Mouse (Mus musculus): Measurements from ENCODE around the gene Kifc3.

Kifc3 gene

DNA sequence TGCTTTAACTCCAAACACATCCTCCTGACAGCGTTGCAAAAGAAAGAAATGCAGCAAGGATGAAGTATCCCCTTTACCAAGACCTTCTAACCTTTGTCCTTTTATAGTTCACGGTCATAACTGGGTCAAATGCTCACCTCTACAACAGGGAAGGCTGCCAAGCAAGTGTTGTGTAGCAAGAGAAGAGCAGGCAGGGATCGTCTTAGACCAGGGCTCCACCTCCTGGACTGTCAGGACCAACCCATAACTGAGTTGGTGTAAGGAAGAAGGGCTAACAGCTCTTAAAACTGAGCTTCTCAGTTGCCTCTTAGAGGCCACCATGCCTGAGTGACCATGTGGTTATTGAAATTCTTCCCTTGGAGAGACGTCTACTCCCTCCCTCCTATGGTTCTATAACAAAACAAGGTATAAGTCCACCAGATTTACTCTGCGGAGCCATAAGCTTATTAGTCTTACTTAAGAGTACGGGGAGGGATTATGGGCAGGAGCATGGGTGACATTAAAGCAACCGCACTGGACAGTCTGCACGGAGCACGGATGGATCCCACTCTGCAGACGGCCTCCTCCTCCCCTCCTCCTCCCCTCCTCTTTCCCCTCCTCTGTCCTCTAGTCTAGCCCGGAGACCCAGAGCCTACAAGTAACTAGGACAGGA is 13.2 kb upstream of the Kifc3 start:
- ChIA-PET POLR2A (interaction anchor here in 2 of 4 experiments (0.6 to 1.3 kb wide), 3 partner anchors 9 to 105 kb away, joined by 3 to 4 read pairs (median 3); no protein-coding TSS in a partner anchor), CTCF (interaction anchor here (0.8 to 1.6 kb wide), 7 partner anchors 12 to 269 kb away, joined by 3 to 5 read pairs (median 3); no protein-coding TSS in a partner anchor)

DNA sequence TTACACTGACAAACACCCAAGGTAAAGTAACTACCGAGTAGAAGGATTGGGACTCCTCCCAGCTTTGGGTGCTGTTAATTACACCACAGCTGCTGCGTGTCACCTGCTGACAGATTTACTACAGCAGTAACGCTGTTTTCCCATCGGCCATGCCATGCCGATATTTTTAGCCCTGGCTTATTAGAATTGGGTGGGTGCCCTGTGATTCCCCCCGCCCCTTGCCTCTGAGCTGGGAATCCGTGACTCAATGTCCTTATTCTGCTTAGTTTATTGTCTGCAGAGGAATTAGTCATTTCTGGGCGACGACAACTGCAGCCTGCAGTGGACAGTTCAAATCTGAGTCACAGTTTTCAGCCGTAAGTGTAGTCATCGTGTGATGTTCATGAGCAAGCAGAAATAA is 7.3 kb upstream of the Kifc3 start:
- ChIA-PET CTCF (interaction anchor here in 3 of 4 experiments (0.7 to 1.0 kb wide), 3 partner anchors 68 to 243 kb away, joined by 3 to 5 read pairs (median 3); no protein-coding TSS in a partner anchor), POLR2A (no interaction called here)

- ChIA-PET CTCF (interaction anchor here in 3 of 4 experiments (0.6 to 1.5 kb wide), 4 partner anchors 92 to 271 kb away, joined by 3 to 9 read pairs (median 4); no protein-coding TSS in a partner anchor), POLR2A (no interaction called here)
Measured at GRCm38 (mm10) chr8:95205946-95206345, 3.3 kb upstream of the Kifc3 start.

DNA sequence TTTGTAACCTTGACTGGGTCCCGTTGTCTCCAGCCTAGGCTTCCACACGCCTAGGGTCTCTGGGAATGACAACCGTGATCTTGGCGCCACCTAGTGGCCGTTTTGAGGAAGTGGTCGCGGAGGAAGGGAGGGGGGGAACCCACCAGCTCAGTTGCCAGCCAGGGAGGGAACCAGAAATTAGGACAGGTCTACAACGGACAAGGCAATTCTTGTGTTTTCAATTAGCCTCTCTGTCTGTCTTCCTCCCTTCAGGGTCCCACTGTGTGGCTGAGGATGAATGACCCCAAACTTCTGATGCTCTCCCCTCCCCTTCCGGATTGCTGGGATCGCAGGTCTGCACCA is 1.4 kb upstream of the Kifc3 start:
- ChIA-PET POLR2A (interaction anchor here (0.5 to 1.5 kb wide), 7 partner anchors 98 to 249 kb away, joined by 3 to 5 read pairs (median 4); partner anchors contain the start of gene Katnb1 (in 1 of the 4)), CTCF (interaction anchor here (0.6 to 2.4 kb wide), 50 partner anchors 9 to 489 kb away, joined by 3 to 27 read pairs (median 4); partner anchors contain the start of gene Katnb1 (in 1 of the 4))

- POLR2A ChIA-PET: interaction anchor here (0.5 to 1.5 kb wide), 12 partner anchors 8 to 455 kb away, joined by 3 to 5 read pairs (median 4); partner anchors contain the start of genes Katnb1 (in 1 of the 4), Usb1 (in 1 of the 4) and Zfp319 (in 1 of the 4)
- CTCF ChIA-PET: interaction anchor here (0.6 to 2.4 kb wide), 66 partner anchors 9 to 1053 kb away, joined by 3 to 27 read pairs (median 4); partner anchors contain the start of gene Katnb1 (in 1 of the 4)
Measured at GRCm38 (mm10) chr8:95203326-95204038, 870 bp upstream of the Kifc3 start.

GRCm38 (mm10) chr8:95202056-95202570 is 499 bp downstream of the Kifc3 start:
- ChIA-PET CTCF (interaction anchor here (0.6 to 2.4 kb wide), 12 partner anchors 8 to 259 kb away, joined by 3 to 27 read pairs (median 3); no protein-coding TSS in a partner anchor), POLR2A (interaction anchor here in 1 of 4 experiments (1.5 kb wide), 1 partner anchor 130 kb away, joined by 3 read pairs; the partner anchor contains the start of genes Usb1 and Zfp319)

DNA sequence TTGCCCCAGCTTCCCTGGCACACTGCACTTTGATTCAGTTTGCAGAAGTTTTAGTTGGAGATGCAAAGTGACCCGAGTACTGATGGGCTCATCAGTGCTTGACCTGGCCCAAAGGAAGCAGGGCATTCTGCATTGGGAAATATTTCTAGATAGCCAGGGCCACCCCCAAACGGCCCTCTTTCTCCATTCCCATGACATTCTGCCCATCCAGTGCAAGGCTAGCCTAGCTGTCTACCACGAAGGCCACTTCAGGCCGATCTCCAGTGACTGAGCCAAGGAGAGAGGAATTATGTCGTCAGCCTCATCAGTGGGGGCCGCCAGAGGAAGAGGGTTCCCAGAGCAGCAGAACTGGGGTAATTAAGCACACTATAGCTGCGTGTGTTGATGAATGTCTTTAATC is 1.1 kb downstream of the Kifc3 start:
- CTCF ChIA-PET: no interaction called here
- POLR2A ChIA-PET: no interaction called here

DNA sequence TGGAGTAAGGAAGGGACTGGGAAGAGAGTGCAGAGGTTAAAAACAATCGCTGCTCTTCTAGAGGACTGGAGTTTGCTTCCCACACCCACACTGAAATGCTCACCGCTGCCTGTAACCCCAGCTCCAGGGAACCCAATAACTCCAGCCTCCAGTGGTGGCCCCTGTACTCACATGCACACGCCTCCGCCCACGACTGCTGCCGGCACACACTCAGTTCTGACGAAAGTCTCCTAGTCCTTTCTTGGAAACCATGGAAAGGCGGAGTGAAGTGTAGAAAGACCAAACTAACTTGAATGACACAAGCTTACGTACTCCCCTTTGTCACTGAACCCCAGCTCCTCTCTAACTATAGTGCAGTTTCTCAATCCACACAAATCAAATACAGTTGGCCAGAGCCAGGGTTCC is 2.6 kb downstream of the Kifc3 start:
- ChIA-PET CTCF (interaction anchor here (0.6 to 0.8 kb wide), 5 partner anchors 132 to 406 kb away, joined by 3 to 7 read pairs (median 5); no protein-coding TSS in a partner anchor), POLR2A (interaction anchor here in 1 of 4 experiments (0.7 to 0.8 kb wide), 3 partner anchors 65 to 140 kb away, joined by 3 read pairs; no protein-coding TSS in a partner anchor)

DNA sequence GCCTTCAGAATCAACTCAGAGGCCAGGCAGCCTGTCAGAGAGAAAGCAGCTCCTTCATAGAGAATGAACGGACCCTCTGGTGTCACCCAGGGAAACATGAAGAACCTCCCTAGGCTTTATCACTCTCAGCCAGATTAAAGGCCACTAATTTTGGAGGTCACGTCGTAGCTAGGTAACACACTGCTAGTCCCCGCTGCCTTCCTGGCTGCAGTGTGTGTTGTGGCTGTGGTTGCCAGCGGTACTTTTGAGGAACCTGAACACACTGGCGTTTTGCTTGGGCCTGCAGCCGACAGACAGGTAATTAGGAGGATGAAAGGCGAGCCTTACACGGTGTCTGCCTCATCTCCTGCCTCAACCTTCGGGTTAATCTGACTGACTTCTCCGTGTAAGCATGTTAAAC is 6.9 kb downstream of the Kifc3 start:
- POLR2A ChIA-PET: interaction anchor here in 1 of 4 experiments (1.2 kb wide), 1 partner anchor 61 kb away, joined by 3 read pairs; no protein-coding TSS in a partner anchor
- CTCF ChIA-PET: interaction anchor here in 1 of 4 experiments (1.9 kb wide), 1 partner anchor 82 kb away, joined by 5 read pairs; no protein-coding TSS in a partner anchor

GRCm38 (mm10) chr8:95191497-95192175 is 11.0 kb downstream of the Kifc3 start:
- POLR2A ChIA-PET: no interaction called here

DNA sequence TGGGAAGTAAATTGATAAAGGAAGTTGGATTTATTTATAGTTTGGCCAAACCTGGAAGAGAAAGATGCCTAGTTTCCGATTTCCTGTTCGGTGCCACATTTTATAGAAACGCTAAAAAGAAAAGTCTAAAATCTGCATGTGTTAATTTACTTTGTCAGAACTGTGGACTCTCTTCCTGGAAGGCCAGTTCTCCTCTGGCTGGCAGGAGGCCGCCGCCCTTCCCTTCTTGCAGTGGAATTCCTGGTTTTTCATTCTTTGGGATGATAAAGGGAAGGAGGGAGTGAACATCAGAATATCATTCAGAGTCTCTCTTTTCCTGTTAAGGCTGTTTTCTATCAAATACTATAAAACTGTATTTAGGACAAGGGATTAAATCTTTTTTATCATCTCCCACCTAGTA is 15.0 kb downstream of the Kifc3 start:
- ChIA-PET POLR2A (no interaction called here), CTCF (no interaction called here)

More at GRCm38 (mm10) chr8:95191497-95192175, 11.0 kb downstream of the Kifc3 start:
- CTCF ChIA-PET: interaction anchor here in 2 of 4 experiments (0.7 to 1.2 kb wide), 3 partner anchors 12 to 77 kb away, joined by 3 read pairs; no protein-coding TSS in a partner anchor

GRCm38 (mm10) chr8:95185891-95186513 is 16.6 kb downstream of the Kifc3 start:
- ChIA-PET POLR2A (interaction anchor here in 2 of 4 experiments (0.9 to 1.2 kb wide), 2 partner anchors 13 to 310 kb away, joined by 3 read pairs; partner anchors contain the start of gene Dok4 (in 1 of the 2)), CTCF (interaction anchor here in 2 of 4 experiments (0.7 to 2.0 kb wide), 2 partner anchors 8 to 17 kb away, joined by 3 to 6 read pairs; partner anchors contain the start of gene Kifc3 (in 1 of the 2))

GRCm38 (mm10) chr8:95185104-95185503 is 17.5 kb downstream of the Kifc3 start:
- ChIA-PET CTCF (interaction anchor here in 3 of 4 experiments (0.5 to 2.0 kb wide), 4 partner anchors 18 to 156 kb away, joined by 4 to 7 read pairs (median 5); partner anchors contain the start of gene Kifc3 (in 1 of the 3)), POLR2A (interaction anchor here in 2 of 4 experiments (0.8 to 1.2 kb wide), 3 partner anchors 12 to 309 kb away, joined by 3 read pairs; partner anchors contain the start of gene Dok4 (in 1 of the 2))

DNA sequence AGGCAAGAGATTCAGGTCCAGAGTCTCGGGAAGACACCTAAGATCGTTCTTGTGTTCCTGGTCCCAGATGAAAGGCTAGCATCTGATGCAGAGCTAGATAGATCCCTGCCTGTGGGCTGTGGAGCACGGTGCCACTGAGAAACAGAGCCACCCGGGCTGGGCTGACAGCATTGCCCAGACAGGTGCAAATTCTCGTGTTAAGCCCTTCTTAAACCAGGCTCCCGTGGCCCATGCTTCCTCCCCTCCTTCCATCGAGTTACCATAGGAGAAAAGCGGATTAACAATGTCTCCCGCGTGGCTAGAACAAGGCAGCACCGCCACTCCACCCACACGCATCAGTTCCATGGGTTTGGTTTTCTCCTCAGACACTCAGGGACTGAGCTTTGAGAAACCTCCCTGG is 18.4 kb downstream of the Kifc3 start:
- ChIA-PET CTCF (interaction anchor here in 2 of 4 experiments (0.9 to 2.0 kb wide), 2 partner anchors 19 to 49 kb away, joined by 4 to 6 read pairs; partner anchors contain the start of gene Kifc3 (in 1 of the 2)), POLR2A (interaction anchor here in 1 of 4 experiments (0.6 kb wide), 1 partner anchor 19 kb away, joined by 3 read pairs; no protein-coding TSS in a partner anchor)

- ChIA-PET POLR2A (interaction anchor here in 1 of 4 experiments (1.0 kb wide), 1 partner anchor 48 kb away, joined by 3 read pairs; no protein-coding TSS in a partner anchor), CTCF (interaction anchor here in 1 of 4 experiments (2.1 kb wide), 1 partner anchor 68 kb away, joined by 5 read pairs; no protein-coding TSS in a partner anchor)
Measured at GRCm38 (mm10) chr8:95181850-95182249, 20.8 kb downstream of the Kifc3 start.

DNA sequence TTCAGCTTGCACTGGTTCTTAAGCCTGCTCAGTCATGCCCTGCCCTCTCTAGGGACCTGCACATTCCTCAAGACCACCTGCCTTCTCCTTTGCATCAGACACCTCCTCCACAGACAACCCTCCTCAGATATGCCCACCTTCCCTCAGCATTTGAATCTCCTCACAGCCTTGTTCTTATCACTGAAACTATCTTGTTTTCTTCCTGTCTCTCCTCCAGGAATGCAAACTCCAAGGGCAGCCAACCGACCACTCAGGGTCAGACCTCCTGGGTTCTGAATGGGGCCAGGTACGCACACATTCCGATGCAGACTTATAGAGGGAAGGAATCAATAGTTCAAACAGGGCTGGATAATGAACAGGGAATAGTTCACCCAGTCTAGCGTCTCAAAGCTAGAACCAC is 24.4 kb downstream of the Kifc3 start:
- ChIA-PET POLR2A (interaction anchor here in 1 of 4 experiments (1.1 to 1.4 kb wide), 2 partner anchors 37 to 41 kb away, joined by 3 read pairs; no protein-coding TSS in a partner anchor), CTCF (interaction anchor here in 1 of 4 experiments (0.5 kb wide), 1 partner anchor 153 kb away, joined by 7 read pairs; no protein-coding TSS in a partner anchor)

DNA sequence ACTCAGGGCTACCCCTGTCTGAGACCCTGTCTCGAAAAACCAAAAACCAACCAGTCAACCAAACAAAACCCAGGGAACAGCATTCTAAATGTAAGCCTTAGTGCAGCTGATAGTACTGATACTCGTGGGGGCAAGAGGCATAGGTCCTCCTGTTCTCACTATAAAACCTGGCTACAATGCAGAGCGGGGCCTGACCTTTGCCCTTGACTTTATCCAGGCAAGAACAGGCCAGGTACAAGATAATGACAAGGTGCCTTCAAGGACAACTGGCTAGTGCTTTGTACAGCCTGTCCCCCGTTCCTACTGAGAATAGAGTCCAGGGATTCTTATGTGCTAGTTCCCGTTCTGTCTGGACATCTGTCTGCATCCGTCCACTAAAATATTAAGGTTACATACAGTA is 25.6 kb downstream of the Kifc3 start:
- ChIA-PET POLR2A (no interaction called here), CTCF (interaction anchor here in 1 of 4 experiments (0.5 kb wide), 1 partner anchor 300 kb away, joined by 4 read pairs; no protein-coding TSS in a partner anchor)
